Mouse (Mus musculus): ENCODE measurements at regions not wholly inside any gene's neighbourhood (a gene's known extent, or its start where the extent isn't known, plus 50 kb on each side); places are given as distances from the start of the nearest gene placed in this dataset.
"Not testable (repeated sequence)": the region's sequence is repeated elsewhere in the genome, so short reads cannot be mapped to it uniquely, and the experiment has no call there.

DNA sequence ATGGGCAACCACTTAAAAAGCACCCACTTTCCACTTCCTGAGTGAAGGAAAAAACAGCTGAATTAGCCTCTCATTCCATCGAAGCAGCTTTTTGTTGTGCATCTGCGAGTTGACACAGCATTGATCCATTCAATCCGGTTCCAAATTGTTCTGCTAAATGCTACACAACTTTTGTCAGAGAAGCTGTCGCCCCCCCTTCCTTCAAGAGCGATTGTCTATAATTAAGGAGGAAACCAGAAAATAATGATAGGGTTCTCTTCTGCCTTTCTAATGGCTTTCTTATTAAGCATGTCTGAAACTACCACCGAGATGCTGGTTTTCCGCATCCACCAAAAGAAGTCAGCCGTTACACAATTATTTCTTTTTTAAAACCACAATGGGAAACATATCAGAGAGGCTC is 183.2 kb upstream of the Gm10131 start:
- DNase-seq (ENCODE audit: low spot score), result no peak

DNA sequence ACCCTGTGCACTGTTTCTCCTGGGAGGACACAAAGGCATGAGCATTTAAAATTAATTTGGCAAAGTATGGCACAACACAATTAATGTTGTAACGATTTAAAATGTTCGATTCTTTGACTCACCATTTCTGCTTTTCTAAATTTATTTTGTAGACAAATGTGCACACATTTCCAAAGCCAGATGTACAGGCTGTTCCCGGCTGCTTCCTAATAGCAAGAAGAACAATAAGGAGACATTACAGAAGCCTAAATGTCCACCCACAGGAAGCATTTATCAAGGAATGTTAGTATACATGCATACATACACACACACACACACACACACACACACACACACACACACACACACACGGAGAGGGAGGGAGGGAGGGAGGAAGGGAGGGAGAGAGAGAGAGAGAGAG is 179.1 kb upstream of the Gm10131 start:
- no peak for DNase-seq (ENCODE audit: low spot score)

DNA sequence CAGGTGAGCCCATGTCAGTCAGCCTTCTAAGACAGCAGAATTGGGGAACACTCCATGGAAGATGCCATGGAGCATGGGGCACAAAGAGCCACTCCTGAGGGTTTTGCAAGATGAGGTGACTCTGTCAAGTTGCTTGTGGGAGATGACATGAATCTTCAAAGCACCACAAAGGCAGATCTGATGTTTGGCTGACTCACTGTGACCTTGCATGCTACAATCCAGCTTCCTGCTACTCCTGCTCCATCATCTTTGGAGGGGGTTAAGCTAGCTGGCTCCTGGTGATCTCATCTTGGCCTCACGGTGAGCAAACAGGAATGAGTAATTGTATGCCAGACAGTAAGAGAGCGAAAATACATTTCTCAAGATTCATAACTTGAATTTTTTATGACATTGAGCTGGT is 176.3 kb upstream of the Gm10131 start:
- DNase-seq (ENCODE audit: low spot score), result no peak

DNA sequence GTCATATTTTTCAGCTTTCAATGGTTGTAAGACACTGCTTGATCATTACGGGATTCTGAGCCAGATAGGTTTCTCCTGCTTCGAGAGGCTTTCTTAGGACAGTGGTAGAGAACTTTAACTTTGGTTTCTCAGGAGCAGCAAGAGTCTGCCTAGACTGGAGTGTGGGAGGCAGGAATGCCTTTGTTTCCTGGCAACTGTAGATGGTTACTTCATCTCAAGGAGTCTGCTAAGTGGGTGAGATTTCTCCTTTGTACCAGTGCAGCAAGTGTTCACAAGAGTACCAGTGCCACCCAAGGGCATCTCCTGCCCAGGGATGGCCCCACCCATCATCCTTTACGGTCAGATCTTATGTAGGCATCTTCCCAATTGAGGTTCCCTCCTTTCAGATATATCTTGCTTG is 173.0 kb upstream of the Gm10131 start:
- DNase-seq (ENCODE audit: low spot score), result no peak

GRCm38 (mm10) chr8:34280433-34280832 is 168.9 kb upstream of the Gm10131 start:
- no peak for DNase-seq (ENCODE audit: low spot score)

GRCm38 (mm10) chr8:34275977-34276660 is 164.6 kb upstream of the Gm10131 start:
- DNase-seq (ENCODE audit: low spot score), result no peak

DNA sequence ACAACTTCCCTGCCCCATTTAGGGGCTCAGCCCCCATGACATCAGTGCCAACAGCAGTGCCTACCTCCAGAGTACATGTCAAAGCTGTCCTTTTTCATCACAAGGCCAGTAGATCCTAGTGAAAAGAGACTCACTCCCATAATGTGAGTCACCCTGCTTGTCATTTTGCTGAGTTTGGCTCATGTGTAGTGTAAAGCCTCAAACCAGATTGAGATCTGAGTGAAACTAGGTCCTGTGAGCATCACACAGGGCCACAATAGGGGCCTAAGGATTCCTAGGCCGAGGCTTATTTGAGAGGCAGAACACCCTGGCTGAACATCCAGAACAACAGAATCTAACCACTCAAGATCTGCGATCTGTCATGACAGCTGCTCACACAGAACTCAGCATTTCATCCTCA is 163.3 kb upstream of the Gm10131 start:
- not testable (repeated sequence) for DNase-seq (ENCODE audit: low spot score)

DNA sequence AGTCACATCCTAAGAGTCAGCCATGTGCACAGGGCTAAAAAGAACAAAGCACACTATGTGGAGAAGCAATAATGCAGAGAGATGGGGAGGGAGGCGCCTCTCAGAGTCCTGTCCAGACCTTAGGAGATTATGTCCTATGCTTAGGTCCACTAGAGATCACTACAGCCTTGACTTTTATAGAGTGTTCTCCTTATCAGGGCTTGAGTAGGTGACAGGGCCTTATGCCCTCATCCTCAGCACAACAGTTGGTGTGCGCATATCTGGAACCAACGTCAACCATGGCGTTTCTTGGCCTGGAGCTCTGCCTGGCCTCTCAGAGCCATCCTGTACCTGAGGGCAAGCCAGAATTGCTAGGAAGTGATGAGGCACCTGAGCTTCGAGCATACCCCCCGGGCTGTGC is 162.6 kb upstream of the Gm10131 start:
- no peak for DNase-seq (ENCODE audit: low spot score)

DNA sequence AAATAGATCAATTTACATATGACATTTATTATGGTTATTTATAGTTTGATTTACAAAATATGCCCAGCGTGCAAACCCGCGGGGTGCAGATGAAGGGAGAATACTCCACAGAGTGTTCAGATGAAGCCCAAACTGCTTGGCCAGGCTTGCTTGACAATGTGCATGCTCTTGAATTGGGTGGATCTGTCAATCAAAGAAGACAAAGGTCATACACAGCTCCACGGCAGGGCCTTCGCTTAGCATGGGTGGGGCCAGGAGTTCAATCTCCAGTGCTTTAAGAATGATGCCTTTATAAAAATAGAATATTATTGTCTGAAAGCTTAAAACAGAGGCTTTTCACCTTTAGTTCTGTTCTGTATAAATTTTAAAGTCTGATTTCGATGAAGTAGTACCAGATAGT is 158.3 kb upstream of the Gm10131 start:
- no peak for DNase-seq (ENCODE audit: low spot score)

- no peak for DNase-seq (ENCODE audit: low spot score)
Observed at GRCm38 (mm10) chr8:34268806-34269520, 157.4 kb upstream of the Gm10131 start.

GRCm38 (mm10) chr8:34254978-34255377 is 143.4 kb upstream of the Gm10131 start:
- DNase-seq (ENCODE audit: low spot score), result no peak

GRCm38 (mm10) chr8:34251934-34252333 is 140.4 kb upstream of the Gm10131 start:
- DNase-seq (ENCODE audit: low spot score), result no peak

GRCm38 (mm10) chr8:34239346-34239900 is 127.9 kb upstream of the Gm10131 start:
- DNase-seq (ENCODE audit: low spot score), result no peak

GRCm38 (mm10) chr8:34233705-34234104 is 122.2 kb upstream of the Gm10131 start:
- DNase-seq (ENCODE audit: low spot score), result no peak

DNA sequence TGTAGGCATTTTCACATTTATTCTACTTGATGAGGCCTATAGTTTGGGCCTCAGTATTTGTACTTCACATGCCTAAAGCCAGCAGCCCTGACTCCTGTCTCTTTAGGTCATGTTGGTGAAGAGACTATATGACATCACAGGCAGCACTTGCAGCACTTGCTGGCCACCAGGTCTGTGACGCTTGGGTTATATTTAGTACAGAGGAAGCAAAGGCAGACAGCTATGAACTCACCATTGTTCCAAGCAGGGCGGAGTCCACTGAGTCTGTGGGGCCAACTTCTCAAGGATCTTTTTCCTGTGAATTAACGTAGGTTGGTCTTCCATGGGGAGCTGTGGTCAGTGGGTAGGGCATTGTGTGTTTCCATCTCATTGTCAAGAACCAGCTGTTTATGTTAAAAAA is 117.9 kb upstream of the Gm10131 start:
- no peak for DNase-seq (ENCODE audit: low spot score)

DNA sequence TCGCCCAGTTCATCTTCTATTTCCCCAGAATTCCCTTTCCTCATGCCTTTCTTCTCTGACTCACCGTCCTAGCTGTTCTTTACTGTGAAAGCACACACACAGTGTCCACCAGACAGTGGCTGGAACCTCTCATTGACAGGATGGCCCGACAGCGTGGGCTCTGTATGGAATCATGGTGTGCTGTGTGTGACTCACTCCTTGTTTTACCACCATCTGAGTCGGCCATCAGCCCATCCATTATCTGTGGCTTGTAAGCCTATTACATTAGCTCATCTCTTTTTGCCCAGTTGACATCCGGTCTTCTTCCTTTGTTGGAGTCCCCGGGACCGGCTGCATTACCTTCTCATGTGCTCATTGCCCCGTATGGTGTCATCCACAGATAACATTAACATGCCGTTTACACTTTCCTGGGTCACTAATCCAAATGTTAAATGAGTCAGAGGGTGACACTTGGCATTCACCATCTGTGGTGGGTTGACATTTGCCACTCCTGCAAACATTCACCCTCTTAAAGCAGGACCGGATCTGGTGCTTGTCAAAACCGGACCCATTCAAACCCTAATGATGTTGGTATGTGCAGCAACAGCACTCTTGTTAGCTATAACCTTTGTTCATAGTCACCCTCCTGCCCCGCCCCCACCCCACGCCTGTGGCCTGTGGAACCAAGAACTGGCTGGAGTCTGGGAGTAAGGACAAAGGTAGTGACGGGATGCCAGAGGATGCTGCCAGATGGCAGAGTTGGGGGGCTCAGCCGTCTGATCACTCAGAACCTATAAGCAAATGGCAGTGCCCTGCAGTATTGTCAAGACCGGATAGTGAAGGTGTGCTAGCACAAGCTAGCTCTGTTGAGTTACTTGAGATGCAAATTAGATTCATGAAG is 113.7 kb upstream of the Gm10131 start:
- no peak for DNase-seq (ENCODE audit: low spot score)

GRCm38 (mm10) chr8:34222187-34222586 is 110.7 kb upstream of the Gm10131 start:
- no peak for DNase-seq (ENCODE audit: low spot score)
